Mouse (Mus musculus) kidney, adult 11 months (tissue): ENCODE measurements at regions not wholly inside any gene's neighbourhood (a gene's known extent, or its start where the extent isn't known, plus 50 kb on each side); places are given as distances from the start of the nearest gene placed in this dataset.

Source experiments
- DNase-seq: peaks from one replicate; pipeline ENCODE4 v3.0.0; 2022

DNA sequence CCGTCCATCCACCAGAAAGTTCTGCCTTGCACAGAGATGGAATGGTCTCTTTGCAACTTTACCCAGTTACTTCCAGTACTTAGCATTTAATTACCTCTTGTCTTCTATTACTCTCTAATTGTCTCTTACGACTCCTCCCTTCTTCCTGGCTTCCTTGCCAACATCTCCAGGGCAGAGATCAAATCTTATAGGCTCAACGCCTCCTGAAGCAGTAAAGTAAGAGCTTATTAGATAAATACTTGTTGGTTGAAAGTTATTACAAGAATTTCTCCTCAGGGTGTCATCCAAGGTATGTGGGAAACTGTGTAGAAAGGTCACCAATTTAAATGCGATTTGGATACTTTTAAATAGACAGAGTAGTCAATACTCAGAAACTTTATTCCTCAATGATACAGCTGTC lies 528.8 kb downstream of the 1810013L24Rik start:
- no peak for DNase-seq

DNA sequence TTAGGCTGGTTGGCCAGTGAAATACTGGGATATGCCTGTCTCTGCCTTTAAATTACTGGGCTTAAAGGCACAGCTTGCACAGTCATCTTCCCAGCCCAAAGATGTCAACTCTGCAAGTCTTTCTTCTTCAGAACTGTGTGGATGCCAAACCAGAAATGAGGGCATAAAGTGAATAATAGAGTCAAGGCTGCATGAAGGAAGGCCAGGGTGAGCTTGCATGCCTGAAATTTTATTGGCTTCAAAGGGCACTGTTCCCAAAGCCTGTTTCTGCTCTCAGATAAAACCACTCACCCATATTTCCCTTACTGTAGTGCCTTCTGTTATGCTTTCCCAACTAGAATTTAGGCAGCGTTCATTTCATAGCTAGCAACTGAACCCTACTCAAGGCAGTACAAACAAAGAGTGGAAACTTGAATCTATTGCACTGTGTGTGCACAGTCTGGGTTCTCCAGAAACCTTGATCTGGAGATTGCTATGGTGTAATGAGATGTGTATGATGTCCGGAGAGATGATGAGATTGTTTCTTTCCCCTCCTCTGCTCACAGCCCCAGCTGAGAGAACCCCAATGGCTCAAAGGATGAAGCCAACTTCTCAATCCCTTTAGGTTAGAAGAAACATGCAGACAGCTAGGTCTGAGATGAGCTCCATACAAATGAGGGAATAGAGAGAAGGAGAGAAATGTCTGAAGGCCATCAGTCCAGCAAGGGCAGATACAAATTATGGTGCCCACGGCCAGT lies 529.7 kb downstream of the 1810013L24Rik start:
- no peak for DNase-seq

DNA sequence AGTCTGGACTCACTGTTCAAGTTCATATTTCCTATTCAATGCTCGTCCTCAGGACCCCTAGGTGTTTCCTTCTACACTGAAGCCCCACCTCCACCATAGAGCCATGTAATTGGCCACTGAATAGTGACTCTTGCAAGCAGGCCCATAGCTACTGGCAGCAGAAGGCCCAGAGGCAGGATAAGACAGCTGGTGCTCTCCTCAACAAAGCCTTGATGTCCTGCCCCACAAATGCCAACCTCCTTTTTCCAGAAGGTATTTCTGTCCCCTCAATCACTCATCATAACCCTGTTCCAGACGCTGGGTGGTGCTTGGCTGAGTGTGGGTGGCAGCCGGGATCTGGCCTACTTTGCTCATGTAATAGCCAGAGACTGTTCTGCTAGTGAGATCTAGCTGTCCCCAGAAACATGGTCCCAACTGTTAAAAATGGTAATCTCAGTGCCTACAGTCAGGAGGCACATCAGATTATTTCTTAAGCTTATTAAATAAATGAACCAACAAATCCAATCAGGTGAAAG lies 530.9 kb downstream of the 1810013L24Rik start:
- DNase-seq, result no peak

DNA sequence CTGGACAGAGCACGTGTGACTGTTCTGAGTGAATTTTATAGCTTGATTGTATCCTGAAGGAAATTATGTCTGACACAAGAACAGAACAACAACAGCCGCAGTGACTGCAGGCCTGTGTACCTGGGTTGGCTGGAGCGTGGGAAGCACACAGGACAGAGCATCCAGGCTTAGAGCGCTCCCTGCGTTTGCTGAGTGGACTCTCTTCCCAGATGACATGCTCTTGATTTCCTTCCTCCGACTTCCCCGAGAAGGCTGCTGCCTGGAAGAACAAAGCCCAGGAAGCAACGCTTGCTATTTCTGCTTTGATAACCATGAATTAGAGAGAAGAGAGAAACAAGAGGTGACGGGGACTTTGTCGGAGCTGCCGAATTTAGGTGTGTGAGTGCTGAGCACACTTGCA lies 532.2 kb downstream of the 1810013L24Rik start:
- DNase-seq, result no peak

DNA sequence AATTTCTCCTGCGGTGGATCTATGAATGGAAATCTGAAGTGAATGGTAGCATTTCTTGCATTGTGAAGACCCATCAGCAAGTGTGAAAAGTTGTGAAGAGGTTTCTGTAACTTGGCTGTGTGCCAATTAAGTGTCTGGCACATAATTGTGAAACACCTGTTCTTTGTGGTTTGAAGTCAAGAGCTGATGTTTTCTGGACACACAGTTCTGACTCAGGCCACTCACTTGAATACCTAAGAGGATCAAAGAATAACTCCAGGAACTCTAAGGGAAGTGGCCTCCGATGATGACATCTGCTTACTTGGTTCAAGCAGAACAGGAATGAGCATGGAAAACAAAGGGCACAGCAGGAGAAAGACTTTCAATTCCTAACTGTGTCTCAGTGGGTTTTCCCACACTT lies 534.2 kb downstream of the 1810013L24Rik start:
- DNase-seq, result no peak

DNA sequence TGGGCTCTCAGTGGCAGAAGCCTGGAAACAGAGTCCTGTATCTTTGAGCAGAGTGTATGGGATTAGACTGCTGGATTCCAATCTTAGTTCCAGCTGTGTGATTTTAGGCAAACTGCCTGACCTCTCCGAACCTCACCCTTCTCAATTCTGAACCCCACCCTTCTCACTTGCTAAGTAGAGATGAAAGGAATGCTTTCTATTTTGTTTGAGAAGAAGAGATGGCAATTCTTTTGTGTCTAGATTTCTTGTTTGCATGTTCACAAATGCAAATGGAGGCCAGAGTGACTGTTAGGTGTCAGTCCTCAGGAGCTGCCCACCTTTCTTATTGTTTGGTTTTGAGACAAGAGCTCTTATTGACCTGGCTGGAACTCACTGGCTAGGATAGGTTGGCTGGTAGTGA lies 561.1 kb downstream of the 1810013L24Rik start:
- no peak for DNase-seq

DNA sequence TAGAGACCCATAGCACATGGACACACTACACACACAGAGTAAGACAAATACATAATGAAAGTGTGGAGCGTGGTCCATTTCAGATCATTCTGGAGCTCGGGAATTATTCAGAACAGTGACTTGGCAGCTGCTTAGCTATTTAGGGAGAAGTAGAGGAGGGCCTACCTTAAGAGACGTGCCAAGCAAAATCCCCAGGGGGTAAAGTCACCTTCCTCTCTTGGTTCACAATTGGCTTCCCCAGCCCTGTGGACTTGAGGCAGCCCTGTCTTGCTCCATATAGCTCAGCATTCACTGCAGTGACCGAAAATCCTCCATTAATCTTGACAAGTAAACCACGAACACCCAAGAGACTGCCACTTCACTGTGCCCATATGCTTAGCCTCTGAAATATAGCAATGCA lies 574.8 kb downstream of the 1810013L24Rik start:
- no peak for DNase-seq

DNA sequence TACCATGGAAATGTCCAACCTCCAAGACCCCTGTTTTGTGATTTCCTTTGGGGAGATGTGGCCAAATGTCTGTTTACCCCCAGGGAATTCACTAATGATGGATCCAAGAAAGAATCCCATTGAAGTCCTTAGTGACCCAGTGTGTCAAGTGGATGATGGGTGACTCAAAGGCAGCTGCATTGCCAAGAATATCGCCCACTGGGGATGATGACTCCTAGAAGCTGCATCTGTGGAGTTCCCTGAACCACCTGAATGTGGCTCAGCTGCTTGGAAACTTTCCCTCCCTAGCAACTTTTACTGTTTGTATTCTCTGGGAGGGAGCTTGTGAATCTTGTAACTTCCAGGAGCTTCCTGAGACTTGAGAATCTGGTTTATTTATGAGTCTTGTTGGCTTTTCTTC lies 578.3 kb downstream of the 1810013L24Rik start:
- no peak for DNase-seq

DNA sequence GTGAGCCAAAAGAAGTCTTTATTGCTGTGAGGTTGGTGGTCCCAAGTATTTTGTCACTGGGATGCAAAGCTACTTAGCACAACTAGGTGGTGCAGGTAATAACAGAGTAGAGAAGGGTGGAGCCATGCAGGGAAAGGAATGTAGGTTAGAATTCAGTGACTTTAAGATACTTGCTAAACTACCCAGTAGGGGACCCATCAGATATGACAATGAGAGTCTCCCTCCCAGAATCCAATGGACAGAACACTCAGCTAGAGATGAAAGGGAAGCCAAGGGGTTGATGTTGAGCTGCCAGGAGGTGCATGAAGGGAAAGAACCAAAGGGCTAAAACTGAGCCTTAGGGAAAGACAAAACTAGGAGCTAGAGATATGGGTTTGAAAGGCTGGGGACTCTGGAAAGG lies 564.9 kb downstream of the Grin2a start:
- DNase-seq, result no peak

DNA sequence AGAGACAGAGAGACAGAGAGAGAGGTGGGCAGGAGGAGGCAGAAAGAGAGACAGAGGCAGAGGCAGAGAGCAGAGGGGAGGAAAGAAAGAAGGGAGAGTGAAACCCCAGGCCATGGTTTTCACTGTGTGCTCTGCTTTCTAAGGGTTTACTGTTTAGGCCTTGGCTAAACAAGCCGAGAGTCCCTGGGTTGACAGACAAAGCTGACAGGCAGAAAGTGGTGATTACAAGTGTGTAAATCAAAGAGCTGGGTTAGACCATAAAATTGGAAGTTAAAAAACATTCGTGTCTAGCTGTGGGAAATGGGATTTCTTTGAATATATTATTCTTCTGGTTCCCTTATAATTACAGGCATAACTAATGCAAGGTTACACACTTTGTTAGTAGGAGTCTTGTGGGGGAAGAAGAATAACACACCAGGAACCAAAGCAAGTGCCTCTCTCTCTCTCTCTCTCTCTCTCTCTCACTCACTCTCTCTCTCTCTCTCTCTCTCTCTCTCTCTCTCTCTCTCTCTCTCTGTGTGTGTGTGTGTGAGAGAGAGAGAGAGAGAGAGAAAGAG lies 556.0 kb downstream of the Grin2a start:
- no peak for DNase-seq

DNA sequence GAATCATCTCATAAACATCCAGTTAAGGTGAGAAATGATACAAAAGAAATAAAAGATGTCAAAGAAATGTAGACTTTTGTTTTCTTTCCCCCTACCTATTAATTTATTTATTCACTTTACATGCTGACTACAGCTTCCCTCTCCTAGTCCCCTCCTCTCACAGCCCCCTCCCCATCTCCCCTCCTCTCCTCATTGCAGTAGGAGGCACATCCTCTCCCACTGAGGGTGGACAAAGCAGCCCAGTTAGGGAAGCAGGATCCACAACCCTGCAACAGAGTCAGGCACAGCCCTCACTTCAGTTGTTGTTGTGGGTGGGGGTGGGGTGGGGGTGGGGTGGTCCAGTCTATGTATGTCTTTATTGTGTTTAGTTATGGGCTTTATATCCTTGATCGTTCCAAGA lies 555.5 kb downstream of the Grin2a start:
- no peak for DNase-seq

DNA sequence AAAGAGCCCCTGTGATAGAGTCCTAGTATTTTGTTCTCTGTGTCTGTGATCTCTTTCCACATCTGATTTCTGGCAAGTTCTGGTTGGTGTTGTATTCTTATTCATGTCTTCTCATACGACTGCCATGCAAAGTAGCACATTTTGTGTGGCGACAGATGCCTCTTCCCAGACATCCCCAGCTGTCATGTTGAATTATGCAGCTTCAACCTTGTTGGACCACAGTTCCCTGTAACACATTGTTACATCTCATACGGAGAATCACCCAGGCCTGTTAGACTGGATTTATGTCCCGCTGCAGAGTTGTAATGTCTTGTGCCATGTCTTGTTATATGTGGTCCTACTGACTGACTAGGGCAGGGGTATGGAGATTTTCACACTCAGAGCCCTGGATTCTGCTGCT lies 543.3 kb downstream of the Grin2a start:
- DNase-seq, result no peak

DNA sequence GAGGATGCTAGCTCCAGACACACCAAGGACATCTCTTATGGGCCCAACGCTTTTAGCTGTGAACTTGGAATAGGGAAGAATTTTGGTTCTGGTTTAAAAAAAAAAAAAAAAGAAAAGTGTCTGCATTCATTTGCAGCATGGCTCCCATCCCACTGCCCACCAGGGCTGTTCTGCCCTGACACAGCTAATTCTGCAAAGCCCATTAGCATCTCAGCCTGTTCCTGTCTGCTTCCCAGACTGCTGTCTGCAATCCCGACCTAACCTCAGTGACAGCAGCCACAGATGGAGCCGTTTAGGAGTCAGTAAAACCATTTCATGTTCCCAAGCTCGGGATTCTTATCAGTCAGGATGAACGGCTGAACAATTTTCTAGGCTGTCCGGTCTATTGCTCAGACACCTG lies 537.8 kb downstream of the Grin2a start:
- DNase-seq, result no peak

DNA sequence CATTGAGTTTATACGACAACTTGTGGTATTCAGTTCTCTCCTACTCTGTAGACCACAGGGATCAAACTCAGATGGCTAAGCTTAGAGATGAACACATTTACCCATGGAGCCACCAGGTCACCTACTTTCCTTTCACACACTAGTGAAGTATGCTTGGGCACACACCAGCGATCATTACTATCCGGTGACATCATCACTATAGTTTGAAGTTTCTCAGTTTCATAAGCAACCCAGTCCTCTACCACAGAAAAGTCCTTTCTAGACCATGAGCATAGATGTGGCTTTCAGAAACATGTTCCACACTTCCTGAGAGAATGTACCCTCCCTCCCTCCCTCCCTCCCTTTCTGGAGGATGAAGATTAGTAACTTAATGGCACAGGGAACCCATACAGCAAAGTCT lies 532.9 kb downstream of the Grin2a start:
- DNase-seq, result no peak

DNA sequence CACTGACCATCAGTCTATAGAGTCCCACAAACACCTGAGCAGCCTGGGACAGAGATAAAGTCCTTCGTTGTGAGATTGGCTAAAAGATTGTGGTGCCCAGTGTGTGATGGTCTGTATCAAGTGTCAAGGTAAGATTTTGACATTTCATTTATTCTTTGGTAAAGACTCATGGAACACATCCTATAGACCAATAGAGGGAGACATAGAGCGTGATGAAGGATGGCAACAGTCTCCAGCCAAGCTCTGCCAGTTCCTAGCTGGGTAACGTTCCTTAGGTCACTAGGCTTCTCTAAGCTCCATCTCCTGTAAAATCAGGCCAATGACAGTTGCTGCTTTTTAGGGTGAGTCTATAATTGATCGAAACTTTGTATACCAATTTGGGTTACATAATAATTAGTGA lies 526.0 kb downstream of the Grin2a start:
- no peak for DNase-seq

DNA sequence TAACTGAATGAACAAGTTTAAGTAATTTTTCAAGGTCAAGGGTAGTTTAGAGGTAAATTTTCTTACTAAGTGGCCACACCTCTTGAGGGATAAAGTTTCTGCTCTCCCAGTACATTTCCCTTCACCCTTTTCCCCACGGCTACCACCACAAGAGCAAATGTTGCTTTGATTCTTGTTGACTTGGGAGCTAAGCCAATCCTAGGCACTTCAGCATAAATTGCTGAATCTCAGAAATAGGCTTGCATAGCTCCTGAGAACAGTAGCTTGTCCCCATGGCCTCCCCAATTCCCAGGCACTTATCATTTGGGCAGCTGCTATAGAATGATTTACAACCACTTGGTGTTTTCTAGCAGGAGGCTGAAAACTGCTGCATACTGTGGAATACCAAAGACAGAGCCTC lies 510.1 kb downstream of the Grin2a start:
- DNase-seq, result no peak

DNA sequence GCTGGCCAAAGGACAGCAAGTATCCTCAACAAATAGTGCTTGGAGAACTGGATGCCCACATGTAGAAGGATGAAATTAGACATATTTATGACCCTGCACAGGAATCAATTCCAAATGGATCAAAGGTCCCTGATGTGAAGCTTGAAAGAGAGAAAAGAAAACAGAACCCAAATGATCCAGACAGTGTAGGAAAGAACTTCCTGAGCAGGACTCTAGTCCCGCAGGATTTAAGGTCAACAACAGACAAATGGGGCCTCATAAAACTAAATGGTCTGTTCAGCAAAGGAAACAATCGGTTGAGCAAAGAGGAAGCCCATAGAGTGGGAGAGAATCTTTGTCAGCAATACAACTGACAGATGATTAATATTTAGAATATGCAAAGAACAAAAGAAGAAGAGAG lies 497.1 kb downstream of the Grin2a start:
- DNase-seq, result no peak

DNA sequence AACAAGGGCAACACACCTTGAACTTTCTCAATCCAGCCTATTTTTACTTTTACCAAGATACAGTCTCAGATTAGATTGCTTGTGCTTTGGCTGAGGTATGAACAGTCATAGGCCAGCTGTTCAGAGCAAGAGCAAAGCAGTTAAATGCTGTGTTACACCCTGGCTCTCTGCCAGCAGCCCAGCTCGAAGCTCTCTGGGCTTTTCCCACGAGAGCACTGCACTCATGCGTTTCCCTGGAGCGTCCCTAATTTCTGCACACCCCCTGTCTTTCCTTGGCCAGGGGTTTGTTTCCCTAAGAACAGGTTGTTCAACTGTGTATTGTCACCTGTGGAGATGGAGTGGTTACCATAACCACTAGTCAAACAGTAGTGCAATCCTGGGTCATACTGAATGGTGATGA lies 493.6 kb downstream of the Grin2a start:
- no peak for DNase-seq

DNA sequence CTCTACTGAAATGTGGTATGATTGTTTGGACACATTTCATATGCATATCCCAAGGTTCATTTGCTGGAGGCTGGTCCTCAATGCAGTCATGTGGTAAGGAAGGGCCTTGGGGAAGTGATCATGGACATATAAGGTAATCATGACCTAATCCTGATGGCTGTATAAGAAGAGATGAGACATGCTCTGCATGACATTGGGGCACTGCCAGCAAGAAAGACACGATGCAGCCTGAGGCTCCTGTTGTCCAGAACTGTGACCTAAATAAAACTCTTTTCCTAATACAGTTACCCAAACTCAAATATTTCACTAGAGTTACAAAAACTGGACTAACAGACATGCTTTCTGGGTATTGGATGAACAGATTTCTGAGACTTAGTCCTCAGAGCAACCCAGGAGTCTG lies 485.7 kb downstream of the Grin2a start:
- no peak for DNase-seq

DNA sequence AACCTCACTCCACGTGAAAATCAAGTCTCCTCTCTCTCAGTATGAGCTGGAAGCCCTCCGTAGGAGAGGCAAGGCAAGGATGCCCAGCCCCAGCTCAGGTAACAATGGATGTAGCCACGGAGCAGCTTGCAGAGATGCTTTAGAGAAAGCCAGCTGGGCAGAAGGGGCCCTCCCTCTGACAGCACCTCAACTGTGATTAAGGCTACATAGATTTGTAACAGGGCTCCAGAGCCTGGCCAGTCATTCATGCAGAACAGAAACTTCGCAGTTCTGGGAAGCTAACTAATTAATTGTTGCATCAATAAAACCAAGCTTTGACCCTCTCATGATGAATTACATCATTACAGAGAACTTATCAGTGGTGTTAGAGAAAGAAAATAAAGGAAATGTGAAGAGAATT lies 480.8 kb downstream of the Grin2a start:
- no peak for DNase-seq
